Mouse (Mus musculus): ENCODE measurements around the gene Gm28047. TPM values are rescaled to one million over a fixed set of nuclear protein-coding genes. Genes with fewer than 3 reads are reported as not detected.
"Not testable (repeated sequence)": the region's sequence is repeated elsewhere in the genome, so short reads cannot be mapped to it uniquely, and the experiment has no call there.

Gene Gm28047
- total and polyA plus RNA-seq, 2 experiments from 2014 or later = 0.74 TPM; not detected in 1

DNA sequence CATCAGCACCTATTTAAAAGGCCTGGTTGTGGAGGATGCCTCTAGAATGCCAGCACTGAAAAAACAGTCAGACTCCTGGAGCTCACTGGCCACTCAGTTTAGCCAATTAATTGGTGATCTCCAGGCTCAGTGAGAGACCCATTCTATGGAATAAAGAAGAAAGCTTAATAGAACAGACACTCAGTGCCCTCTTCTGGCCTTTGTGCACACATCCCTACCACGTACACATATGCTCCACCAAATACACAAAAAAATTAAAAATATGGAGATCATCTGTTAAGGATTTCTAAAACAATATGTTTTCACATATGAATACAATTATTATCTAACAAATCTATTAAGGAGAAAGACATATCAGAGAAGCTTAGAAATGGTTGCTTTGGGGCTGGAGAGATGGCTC lies 4.1 kb downstream of the Gm28047 start:
- no peak for TF ChIP-seq CTCF (IDR thresholded peaks at IDR 0.05; ENCODE audit: low read depth)
- 68% methylated on average over 1 of the region's 1 CpGs for WGBS
- Histone ChIP-seq H3K4me2 (ENCODE audit: low read depth) (no peak overlapping the region), H3K27ac (ENCODE audit: low read depth, low read length) (no peak overlapping the region), H3K36me3 (ENCODE audit: insufficient read depth) (no peaks in the 10 kb centered on the region), H3K9ac (no peak overlapping the region), H3K4me1 (ENCODE audit: insufficient read depth) (peaks cover 5% of the 10 kb centered on the region; the same call in 1 of the 2 replicates), H3K4me3 (ENCODE audit: low read depth, low read length) (no peak overlapping the region), H3K9me3 (ENCODE audit: low read length) (no peaks in the 10 kb centered on the region), H3K27me3 (ENCODE audit: insufficient read depth, low read length) (no peaks in the 10 kb centered on the region)
- DNase-seq (no peak), ATAC-seq (no peak)

DNA sequence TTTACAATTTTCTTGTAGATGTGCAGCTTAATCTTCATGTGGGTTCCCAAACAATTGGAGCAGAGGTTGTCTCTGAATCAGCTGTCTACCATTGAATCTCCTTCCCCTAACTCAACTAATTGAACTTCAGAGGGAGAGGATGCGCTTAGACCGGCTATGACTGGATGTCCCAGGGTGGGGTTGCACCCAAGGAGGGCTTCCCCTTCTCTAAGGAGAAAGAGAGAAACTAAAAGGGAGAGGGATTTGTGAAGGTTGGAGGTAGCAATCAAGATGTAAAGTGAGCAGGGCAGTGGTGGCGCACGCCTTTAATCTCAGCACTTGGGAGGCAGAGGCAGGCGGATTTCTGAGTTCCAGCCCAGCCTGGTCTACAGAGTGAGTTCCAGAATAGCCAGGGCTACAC lies 5.4 kb downstream of the Gm28047 start:
- no peaks in the 10 kb centered on the region for H3K9me3 ChIP-seq (ENCODE audit: low read length)
- ATAC-seq (no peak), DNase-seq (no peak)
- no peak overlapping the region for H3K4me2 ChIP-seq (ENCODE audit: low read depth)
- H3K27me3 ChIP-seq (ENCODE audit: insufficient read depth, low read length) = no peaks in the 10 kb centered on the region
- no peak overlapping the region for H3K4me3 ChIP-seq (ENCODE audit: low read depth, low read length)
- 95% methylated on average over 5 of the region's 5 CpGs for WGBS
- peaks cover 5% of the 10 kb centered on the region; the same call in 1 of the 2 replicates for H3K4me1 ChIP-seq (ENCODE audit: insufficient read depth)
- no peaks in the 10 kb centered on the region for H3K36me3 ChIP-seq (ENCODE audit: insufficient read depth)
- no peak overlapping the region for H3K27ac ChIP-seq (ENCODE audit: low read depth, low read length)
- H3K9ac ChIP-seq = no peak overlapping the region
- TF ChIP-seq CTCF (IDR thresholded peaks at IDR 0.05; ENCODE audit: low read depth) = no peak

DNA sequence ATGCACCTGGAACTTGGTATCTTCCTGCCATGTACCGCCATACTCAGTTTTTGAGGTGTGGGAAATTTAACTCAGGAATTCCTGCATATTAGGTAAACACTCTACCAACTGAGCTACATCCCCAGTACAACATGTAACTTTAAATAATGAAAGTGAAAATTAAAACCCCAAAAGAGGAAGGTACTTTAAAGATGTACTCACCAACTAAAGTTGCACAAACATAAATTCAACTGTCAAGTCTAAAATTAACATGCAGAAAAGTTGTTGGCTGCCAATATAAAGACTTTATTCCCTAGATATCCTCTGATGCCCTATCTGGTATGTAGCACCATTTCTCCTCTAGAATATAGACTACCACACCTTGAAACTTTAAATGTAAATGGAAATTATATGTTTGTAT lies 7.2 kb downstream of the Gm28047 start:
- H3K9me3 ChIP-seq (ENCODE audit: low read length) = no peaks in the 10 kb centered on the region
- 95% methylated on average over 1 of the region's 1 CpGs for WGBS
- H3K4me2 ChIP-seq (ENCODE audit: low read depth) = no peak overlapping the region
- H3K4me1 ChIP-seq (ENCODE audit: insufficient read depth) = no peaks in the 10 kb centered on the region
- no peak overlapping the region for H3K27ac ChIP-seq (ENCODE audit: low read depth, low read length)
- H3K4me3 ChIP-seq (ENCODE audit: low read depth, low read length) = no peak overlapping the region
- TF ChIP-seq CTCF (IDR thresholded peaks at IDR 0.05; ENCODE audit: low read depth) = no peak
- DNase-seq (no peak), ATAC-seq (no peak)
- no peaks in the 10 kb centered on the region for H3K36me3 ChIP-seq (ENCODE audit: insufficient read depth)
- no peaks in the 10 kb centered on the region for H3K27me3 ChIP-seq (ENCODE audit: insufficient read depth, low read length)
- H3K9ac ChIP-seq = no peak overlapping the region

DNA sequence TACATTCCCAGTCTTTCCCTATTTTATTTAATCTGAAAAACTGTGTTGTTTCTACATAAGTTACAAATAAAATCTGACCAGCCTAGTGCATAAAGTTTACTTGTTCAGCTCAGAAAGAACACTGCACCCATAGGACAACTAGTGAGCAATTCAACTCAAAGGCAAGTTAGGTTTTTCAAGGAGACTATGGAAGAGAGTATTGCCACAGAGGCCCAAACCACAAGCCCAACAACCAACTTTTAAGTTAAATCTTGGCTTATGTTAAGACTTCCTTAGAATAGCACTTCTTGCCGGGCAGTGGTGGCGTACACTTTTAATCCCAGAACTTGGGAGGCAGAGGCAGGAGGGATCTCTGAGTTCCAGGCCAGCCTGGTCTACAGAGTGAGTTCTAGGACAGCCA lies 8.7 kb downstream of the Gm28047 start:
- ATAC-seq (no peak), DNase-seq (no peak)

DNA sequence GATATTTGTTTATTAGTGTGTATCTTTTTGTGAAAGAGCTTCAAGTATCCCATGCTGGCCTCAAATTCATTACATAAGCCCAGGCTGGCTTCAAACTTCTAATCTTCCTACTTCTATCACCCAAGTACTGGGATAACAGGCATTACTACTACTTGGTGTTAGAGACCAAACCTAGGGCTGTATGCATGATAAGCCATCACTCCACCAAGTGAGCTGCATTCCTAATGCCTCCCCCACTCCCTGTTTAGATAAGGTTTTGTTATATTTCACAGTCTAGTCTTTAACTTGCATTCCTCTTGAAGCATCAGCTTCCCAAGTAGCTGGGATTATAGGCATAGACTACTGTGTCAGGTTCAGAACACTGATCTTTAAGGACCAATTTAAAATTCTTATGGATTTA lies 10.6 kb downstream of the Gm28047 start:
- no peak for ATAC-seq
- Histone ChIP-seq H3K27ac (ENCODE audit: low read depth, low read length) (no peak overlapping the region), H3K9me3 (ENCODE audit: low read length) (no peaks in the 10 kb centered on the region), H3K4me3 (ENCODE audit: low read depth, low read length) (no peak overlapping the region), H3K9ac (no peak overlapping the region), H3K36me3 (ENCODE audit: insufficient read depth) (no peaks in the 10 kb centered on the region), H3K4me2 (ENCODE audit: low read depth) (no peak overlapping the region), H3K27me3 (ENCODE audit: insufficient read depth, low read length) (no peaks in the 10 kb centered on the region), H3K4me1 (ENCODE audit: insufficient read depth) (no peaks in the 10 kb centered on the region)
- no peak for DNase-seq
- no peak for TF ChIP-seq CTCF (IDR thresholded peaks at IDR 0.05; ENCODE audit: low read depth)

More for the DNA sequence above, 8.7 kb downstream of the Gm28047 start:
- no peak overlapping the region for H3K4me2 ChIP-seq (ENCODE audit: low read depth)
- no peak overlapping the region for H3K9ac ChIP-seq
- no peak overlapping the region for H3K4me3 ChIP-seq (ENCODE audit: low read depth, low read length)
- TF ChIP-seq CTCF (IDR thresholded peaks at IDR 0.05; ENCODE audit: low read depth) = no peak
- no peaks in the 10 kb centered on the region for H3K9me3 ChIP-seq (ENCODE audit: low read length)
- H3K4me1 ChIP-seq (ENCODE audit: insufficient read depth) = no peaks in the 10 kb centered on the region
- H3K36me3 ChIP-seq (ENCODE audit: insufficient read depth) = no peaks in the 10 kb centered on the region
- 97% methylated on average over 2 of the region's 2 CpGs for WGBS
- no peaks in the 10 kb centered on the region for H3K27me3 ChIP-seq (ENCODE audit: insufficient read depth, low read length)
- H3K27ac ChIP-seq (ENCODE audit: low read depth, low read length) = no peak overlapping the region

DNA sequence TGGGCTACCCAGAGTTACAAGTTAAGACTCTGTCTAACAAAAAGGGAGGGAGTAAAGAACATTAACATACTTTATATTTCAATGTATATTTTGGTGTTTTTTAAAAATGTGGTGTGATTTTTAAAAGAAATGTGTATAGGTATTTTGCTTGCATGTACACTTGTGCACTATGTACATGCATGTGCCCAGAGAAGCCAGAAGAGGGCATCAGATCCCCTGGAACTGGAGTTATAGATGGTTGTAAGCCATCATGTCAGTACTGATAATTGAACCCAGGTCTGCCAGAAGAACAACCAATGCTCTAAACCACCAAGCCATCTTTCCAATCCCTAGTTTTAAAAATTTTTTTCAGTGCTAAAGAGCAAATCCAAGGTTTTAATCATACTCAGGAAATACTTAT lies 11.9 kb downstream of the Gm28047 start:
- ATAC-seq (no peak), DNase-seq (no peak)
- Histone ChIP-seq H3K9me3 (ENCODE audit: low read length) (no peaks in the 10 kb centered on the region), H3K9ac (no peak overlapping the region), H3K4me1 (ENCODE audit: insufficient read depth) (no peaks in the 10 kb centered on the region), H3K27ac (ENCODE audit: low read depth, low read length) (no peak overlapping the region), H3K36me3 (ENCODE audit: insufficient read depth) (no peaks in the 10 kb centered on the region), H3K4me3 (ENCODE audit: low read depth, low read length) (no peak overlapping the region), H3K27me3 (ENCODE audit: insufficient read depth, low read length) (no peaks in the 10 kb centered on the region), H3K4me2 (ENCODE audit: low read depth) (no peak overlapping the region)
- TF ChIP-seq CTCF (IDR thresholded peaks at IDR 0.05; ENCODE audit: low read depth) = no peak

DNA sequence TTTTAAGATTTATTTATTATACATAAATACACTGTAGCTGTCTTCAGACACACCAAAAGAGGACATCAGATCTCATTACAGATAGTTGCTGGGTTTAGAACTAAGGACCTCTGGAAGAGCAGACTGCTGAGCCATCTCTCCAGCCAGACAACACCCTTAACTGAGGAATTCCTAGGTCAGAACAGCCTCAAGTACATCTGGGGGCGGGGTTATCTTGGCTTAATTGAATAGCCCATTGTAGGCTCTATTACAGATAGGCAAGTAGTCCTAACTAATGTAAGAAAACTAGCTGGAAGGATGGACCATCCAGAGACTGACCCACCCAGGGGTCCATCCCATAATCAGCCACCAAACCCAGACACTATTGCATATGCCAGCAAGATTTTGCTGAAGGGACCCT lies 16.3 kb downstream of the Gm28047 start:
- not testable (repeated sequence) for ATAC-seq; H3K27me3 ChIP-seq (ENCODE audit: insufficient read depth, low read length); H3K4me1 ChIP-seq (ENCODE audit: insufficient read depth); H3K36me3 ChIP-seq (ENCODE audit: insufficient read depth); H3K9ac ChIP-seq; DNase-seq; H3K27ac ChIP-seq (ENCODE audit: low read depth, low read length); H3K4me3 ChIP-seq (ENCODE audit: low read depth, low read length); H3K9me3 ChIP-seq (ENCODE audit: low read length); H3K4me2 ChIP-seq (ENCODE audit: low read depth)
- WGBS = 88% methylated on average over 1 of the region's 1 CpGs

All from forebrain, postnatal 0 days (tissue).